Mouse (Mus musculus) stomach, embryonic 15.5 days (tissue): Measurements from ENCODE around the gene Myh11. TPM values are rescaled to one million over a fixed set of nuclear protein-coding genes. Genes with fewer than 3 reads are reported as not detected.
A peak's percentile ranks its signal among the peaks of the same experiment; 100 is the strongest.

ENCODE experiments used
- ATAC-seq: fragments of 200-750 bp; cut with Nextera tagmentation; 2 replicates; pipeline ENCODE4 v1.8.0; 2017; ENCODE audit warnings: low read depth, moderate number of reproducible peaks, moderate TSS enrichment; ENCODE audit not compliant: insufficient read depth, low FRiP score
- H3K27ac ChIP-seq: fragments of 300-500 bp; sonication (generic); 2 replicates; pipeline ENCODE4 v1.5.1; 2015; ENCODE audit warnings: mild to moderate bottlenecking, inconsistent platforms
- H3K27me3 ChIP-seq: fragments of 300-500 bp; sonication (generic); replicated peaks from 2 replicates; pipeline ENCODE4 v1.6.1; 2015; ENCODE audit warnings: inconsistent platforms
- H3K36me3 ChIP-seq: fragments of 300-500 bp; sonication (generic); 2 replicates; pipeline ENCODE4 v1.6.1; 2015; ENCODE audit warnings: inconsistent platforms
- H3K4me1 ChIP-seq: fragments of 300-500 bp; sonication (generic); 2 replicates; pipeline ENCODE4 v1.6.1; 2015; ENCODE audit warnings: inconsistent platforms
- H3K4me2 ChIP-seq: fragments of 300-500 bp; sonication (generic); 2 replicates; pipeline ENCODE4 v1.6.1; 2015; ENCODE audit warnings: mild to moderate bottlenecking, inconsistent platforms
- H3K4me3 ChIP-seq: fragments of 300-500 bp; sonication (generic); replicated peaks from 2 replicates; pipeline ENCODE4 v1.5.1; 2015; ENCODE audit warnings: inconsistent platforms
- H3K9ac ChIP-seq: fragments of 300-500 bp; sonication (generic); 2 replicates; pipeline ENCODE4 v1.6.1; 2015; ENCODE audit warnings: inconsistent platforms
- H3K9me3 ChIP-seq: fragments of 300-500 bp; sonication (generic); 2 replicates; pipeline ENCODE4 v1.6.1; 2016; ENCODE audit warnings: inconsistent platforms
- WGBS: fragments of 180-500 bp; shearing (Covaris S2); methylation state at CpG from one replicate; pipeline ENCODE4 v1.1.7; 2015; 5-methylcytosine and 5-hydroxymethylcytosine counted together
- polyA plus RNA-seq: library from polyadenylated mRNA; unstranded; fragments of >200 nt; fragmentation: Nextera tagmentation; extraction: Ambion mirVana; gene quantifications from 2 replicates; pipeline ENCODE4 v1.2.1, GENCODE M21; 2015

Gene Myh11
- polyA plus RNA-seq, 1 experiment from 2014 or later = 198 TPM

DNA sequence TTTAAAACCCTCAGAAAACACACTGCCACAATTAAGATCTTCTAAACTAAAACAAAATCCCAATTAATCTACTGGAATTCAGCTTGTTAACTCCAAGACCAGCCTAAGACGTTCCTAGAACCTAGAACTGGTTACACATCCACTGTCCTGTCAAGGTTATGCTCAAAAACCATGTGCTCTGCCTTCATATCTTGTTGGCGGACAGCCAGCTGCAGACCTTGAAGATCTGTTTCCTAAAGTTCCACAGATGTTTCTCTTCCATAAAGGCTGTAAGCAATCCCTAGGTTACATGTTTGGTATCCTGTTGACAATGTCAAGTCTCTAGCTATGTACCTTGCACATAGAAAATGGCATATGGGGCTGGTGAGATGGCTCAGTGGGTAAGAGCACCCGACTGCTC is 13.6 kb upstream of the Myh11 start:
- WGBS = 80% methylated on average over 3 of the region's 3 CpGs
- H3K4me1 ChIP-seq = 0 out of 2 replicates have a peak, but pooled peaks cover 3% of the 10 kb centered on the region
- no peak overlapping the region for H3K9ac ChIP-seq
- no peak overlapping the region for H3K27ac ChIP-seq
- ATAC-seq = no peak
- no peaks in the 10 kb centered on the region for H3K27me3 ChIP-seq
- H3K9me3 ChIP-seq = no peaks in the 10 kb centered on the region
- H3K36me3 ChIP-seq = peaks cover 21% of the 10 kb centered on the region
- no peak overlapping the region for H3K4me3 ChIP-seq
- no peak overlapping the region for H3K4me2 ChIP-seq

DNA sequence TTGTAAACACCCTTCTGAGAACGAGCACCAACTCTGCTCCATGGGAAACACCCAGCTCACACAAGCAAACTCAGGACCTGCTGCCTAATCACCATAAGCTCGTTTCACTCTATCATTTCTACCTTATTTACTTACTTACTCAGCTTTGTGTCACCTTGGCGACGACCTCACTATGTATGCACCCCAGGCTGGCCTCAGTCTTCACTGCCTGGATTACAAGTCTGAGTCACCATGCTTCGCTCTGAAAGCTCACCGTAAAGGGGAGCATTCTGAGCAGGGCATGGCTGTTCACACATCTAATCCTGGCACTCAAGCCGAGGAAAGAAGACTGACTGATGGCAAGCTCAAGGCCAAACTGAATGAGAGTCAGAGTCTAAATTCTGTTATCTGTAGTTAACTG is 12.5 kb upstream of the Myh11 start:
- H3K4me3 ChIP-seq = no peak overlapping the region
- H3K27ac ChIP-seq = no peak overlapping the region; the same call in 1 of the 2 replicates
- H3K9ac ChIP-seq = no peak overlapping the region
- peak; percentile 89 for ATAC-seq
- 61% methylated on average over 7 of the region's 7 CpGs for WGBS
- H3K27me3 ChIP-seq = no peaks in the 10 kb centered on the region
- H3K4me1 ChIP-seq = 0 out of 2 replicates have a peak, but pooled peaks cover 2% of the 10 kb centered on the region
- H3K4me2 ChIP-seq = no peak overlapping the region
- H3K36me3 ChIP-seq = peaks cover 26% of the 10 kb centered on the region
- H3K9me3 ChIP-seq = no peaks in the 10 kb centered on the region

DNA sequence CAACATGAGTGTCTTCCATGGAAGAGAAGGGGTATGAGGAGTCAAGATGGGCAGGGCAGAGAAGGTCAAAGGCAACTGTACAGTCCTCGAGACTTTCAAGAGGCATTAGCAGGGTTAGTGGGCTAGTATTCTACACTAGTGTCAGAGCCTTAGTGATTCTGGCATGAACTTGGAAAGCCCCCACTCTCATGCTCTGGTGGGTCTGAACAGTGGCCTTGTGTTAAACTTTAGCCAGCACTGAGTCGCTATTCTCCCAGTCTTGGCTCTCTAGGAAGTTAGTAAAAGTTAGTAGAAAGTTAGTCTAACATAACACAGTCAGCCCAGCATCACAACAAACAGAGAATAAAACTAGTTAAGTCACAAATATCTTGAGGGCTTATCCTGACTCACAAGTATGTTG is 12.0 kb upstream of the Myh11 start:
- H3K9ac ChIP-seq = no peak overlapping the region
- WGBS = 75% methylated on average over 2 of the region's 2 CpGs
- H3K4me1 ChIP-seq = no peaks in the 10 kb centered on the region
- no peak overlapping the region for H3K4me2 ChIP-seq
- H3K27me3 ChIP-seq = no peaks in the 10 kb centered on the region
- no peak overlapping the region; the same call in 1 of the 2 replicates for H3K27ac ChIP-seq
- peaks cover 27% of the 10 kb centered on the region for H3K36me3 ChIP-seq
- H3K4me3 ChIP-seq = no peak overlapping the region
- no peaks in the 10 kb centered on the region for H3K9me3 ChIP-seq
- no peak for ATAC-seq

DNA sequence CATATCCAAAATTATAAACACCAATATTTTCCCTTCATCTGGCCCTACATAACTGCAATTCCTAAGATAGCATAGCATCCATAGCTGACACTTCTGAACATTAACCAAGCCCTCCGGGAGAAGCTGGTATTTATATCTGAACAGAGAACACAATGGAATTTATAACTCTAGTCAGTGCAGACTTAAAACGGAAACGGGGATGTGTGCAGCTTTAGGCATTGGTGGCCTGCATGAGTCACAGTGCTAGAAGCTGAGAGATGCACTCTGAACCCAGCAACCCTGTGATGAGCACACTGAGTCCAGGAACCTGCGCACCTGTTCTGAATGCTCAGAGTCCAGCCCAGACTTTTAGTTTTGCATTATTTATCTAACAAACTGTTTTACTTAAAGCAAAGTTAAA is 7.3 kb upstream of the Myh11 start:
- peaks cover 22% of the 10 kb centered on the region for H3K36me3 ChIP-seq
- no peaks in the 10 kb centered on the region for H3K27me3 ChIP-seq
- no peaks in the 10 kb centered on the region for H3K9me3 ChIP-seq
- no peak overlapping the region for H3K4me2 ChIP-seq
- H3K27ac ChIP-seq = no peak overlapping the region
- no peak for ATAC-seq
- no peak overlapping the region for H3K4me3 ChIP-seq
- peaks cover 3% of the 10 kb centered on the region; the same call in 1 of the 2 replicates for H3K4me1 ChIP-seq
- no peak overlapping the region for H3K9ac ChIP-seq
- 73% methylated on average over 4 of the region's 4 CpGs for WGBS

DNA sequence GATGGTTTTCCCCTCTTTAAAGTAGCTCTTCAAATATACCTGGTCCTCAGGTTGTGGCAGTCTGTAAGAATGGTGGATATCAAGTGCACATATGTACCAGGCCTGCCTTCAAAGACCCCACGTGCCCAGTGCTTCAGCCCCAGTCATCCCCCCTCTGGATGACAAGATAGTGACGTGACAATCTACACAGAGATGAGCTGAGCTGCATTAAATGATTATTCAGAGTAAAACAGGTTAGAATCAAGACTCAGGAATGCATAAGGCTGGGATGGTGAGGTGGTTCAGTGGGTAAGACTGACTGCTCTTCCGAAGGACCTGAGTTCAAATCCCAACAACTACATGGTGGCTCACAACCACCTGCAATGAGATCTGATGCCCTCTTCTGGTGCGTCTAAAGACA is 6.6 kb upstream of the Myh11 start:
- 89% methylated on average over 4 of the region's 4 CpGs for WGBS
- Histone ChIP-seq H3K36me3 (peaks cover 22% of the 10 kb centered on the region), H3K27me3 (no peaks in the 10 kb centered on the region), H3K4me1 (peaks cover 5% of the 10 kb centered on the region; the same call in 1 of the 2 replicates), H3K27ac (peak overlapping the region; percentile 72; the same call in 1 of the 2 replicates), H3K4me2 (no peak overlapping the region), H3K9me3 (no peaks in the 10 kb centered on the region), H3K4me3 (no peak overlapping the region), H3K9ac (no peak overlapping the region)
- ATAC-seq = no peak

DNA sequence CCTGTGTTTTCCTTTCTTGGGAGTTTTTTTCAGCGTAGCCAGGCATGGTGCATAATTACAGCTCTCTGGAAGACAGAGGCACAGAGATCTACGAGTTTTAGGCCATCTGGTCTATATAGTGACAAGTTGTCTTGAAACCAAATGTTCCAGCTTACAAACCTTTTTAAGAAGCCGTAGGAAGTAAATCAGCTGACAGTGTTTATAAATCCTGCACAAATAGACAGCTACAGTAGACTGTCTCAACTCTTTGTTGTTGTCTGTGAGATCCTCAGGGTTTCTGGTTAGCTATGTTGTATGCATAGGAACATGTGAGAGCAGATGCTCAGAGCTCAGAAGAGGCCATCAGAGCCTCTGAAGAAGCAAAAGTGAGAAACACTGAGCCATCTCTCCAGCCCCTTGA is 6.0 kb upstream of the Myh11 start:
- Histone ChIP-seq H3K9me3 (no peaks in the 10 kb centered on the region), H3K4me3 (no peak overlapping the region), H3K4me1 (peaks cover 12% of the 10 kb centered on the region), H3K9ac (no peak overlapping the region), H3K27ac (peak overlapping the region; percentile 72), H3K4me2 (no peak overlapping the region), H3K27me3 (no peaks in the 10 kb centered on the region), H3K36me3 (peaks cover 22% of the 10 kb centered on the region)
- WGBS = 51% methylated on average over 3 of the region's 3 CpGs
- no peak for ATAC-seq

DNA sequence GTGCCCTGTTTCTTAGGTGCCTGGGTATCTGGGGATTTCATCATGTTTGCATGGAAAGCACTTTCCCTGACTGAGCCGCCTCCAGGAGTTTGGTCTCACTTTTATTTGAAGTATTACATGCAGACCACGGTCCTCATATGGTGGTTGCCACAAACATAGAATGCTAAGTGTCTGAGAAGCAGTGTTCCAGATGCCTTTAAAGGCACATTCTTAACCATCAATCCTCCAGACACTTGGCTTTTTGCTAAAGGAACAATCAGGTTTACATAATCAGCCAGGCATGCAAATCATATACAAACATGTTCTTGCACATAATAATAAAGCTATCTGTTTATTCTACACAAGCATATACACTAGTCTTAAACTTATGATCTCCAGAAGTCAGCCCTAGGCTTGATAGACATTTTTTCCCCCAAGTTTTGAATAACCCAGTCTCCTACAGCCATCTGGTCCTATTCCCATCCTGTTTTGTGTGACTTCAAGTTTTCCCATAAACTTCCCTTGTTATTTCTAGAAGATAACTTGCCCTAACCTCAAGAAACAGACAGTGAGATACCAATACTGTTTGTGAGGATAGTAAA is 5.5 kb upstream of the Myh11 start:
- Histone ChIP-seq H3K4me1 (peaks cover 12% of the 10 kb centered on the region), H3K36me3 (peaks cover 22% of the 10 kb centered on the region), H3K4me3 (no peak overlapping the region), H3K27ac (peak overlapping the region; percentile 72), H3K27me3 (no peaks in the 10 kb centered on the region), H3K9ac (no peak overlapping the region), H3K4me2 (no peak overlapping the region), H3K9me3 (no peaks in the 10 kb centered on the region)
- ATAC-seq = no peak
- WGBS = 59% methylated on average over 2 of the region's 2 CpGs

DNA sequence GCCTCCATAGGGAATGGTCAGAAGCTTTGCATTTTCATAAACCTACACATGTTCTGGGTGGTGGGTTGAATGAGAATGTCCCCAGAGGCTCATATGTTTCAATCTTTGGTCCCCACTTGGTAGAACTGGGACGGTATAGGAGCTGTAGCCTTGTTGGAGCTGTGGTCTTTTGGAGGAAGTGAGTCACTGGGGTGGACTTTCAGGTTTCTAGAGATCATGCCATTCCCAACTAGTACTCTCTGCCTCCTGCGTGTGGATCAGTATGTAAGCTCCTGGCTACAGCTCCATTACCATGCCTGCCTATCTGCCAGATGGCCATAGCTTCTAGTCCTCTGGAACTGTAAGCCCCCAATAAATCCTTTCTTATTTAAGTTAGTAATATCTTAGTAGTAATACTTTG is 4.1 kb upstream of the Myh11 start:
- H3K27me3 ChIP-seq = no peaks in the 10 kb centered on the region
- H3K9me3 ChIP-seq = no peaks in the 10 kb centered on the region
- no peak overlapping the region for H3K9ac ChIP-seq
- H3K4me3 ChIP-seq = no peak overlapping the region
- no peak overlapping the region for H3K27ac ChIP-seq
- 75% methylated on average over 2 of the region's 2 CpGs for WGBS
- peaks cover 14% of the 10 kb centered on the region for H3K36me3 ChIP-seq
- H3K4me1 ChIP-seq = peaks cover 12% of the 10 kb centered on the region
- H3K4me2 ChIP-seq = no peak overlapping the region
- no peak for ATAC-seq

DNA sequence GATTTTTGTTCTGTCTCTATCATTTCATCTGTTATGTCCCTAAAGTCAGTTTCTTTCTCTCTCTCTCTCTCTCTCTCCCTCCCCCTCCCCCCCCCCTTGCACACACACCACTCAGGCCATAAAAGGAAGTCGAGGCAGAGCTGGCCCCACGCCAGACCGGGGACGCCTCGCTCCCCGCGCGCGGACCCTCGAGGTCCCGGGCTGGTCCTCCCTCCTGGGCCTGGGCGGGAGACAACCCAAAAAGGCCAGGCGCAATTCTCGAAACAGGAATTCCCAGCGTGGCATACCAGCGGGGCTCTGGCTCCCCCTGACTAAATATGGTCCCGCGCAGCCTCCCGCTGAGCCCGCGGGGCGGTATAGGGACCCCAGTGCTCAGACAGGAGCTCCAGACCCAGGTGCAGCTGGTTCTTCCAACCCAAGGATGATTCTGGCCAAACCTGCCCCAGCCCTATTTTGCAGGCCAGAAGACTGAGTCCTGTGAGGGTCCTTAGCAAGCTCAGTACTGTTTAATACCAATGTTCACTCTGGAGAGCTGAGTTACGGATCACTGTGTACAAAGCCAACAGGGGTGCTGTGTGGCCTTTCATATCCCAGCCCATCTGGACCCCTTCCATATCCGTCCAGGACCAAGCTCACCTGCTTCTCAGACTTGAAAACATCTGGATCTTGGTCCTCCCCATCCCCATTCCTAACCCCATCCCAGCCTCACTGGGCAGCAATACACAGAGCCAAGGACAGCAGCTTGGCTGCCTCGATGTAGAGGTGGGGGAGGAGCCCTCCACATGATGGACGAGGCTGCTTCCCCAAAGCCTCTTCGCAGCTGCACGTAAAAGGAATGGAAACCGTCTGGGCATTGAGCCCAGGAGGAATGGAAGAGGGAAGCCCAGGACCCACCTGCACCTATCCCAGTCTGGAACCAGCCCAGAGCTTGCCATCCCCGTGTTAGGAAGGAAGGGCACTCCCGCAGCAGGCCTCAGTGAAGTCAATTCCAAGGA is 1.3 kb upstream of the Myh11 start:
- H3K4me3 ChIP-seq = peak overlapping the region; percentile 32
- ATAC-seq = peak; percentile 69
- WGBS = 7% methylated on average over 31 of the region's 31 CpGs

DNA sequence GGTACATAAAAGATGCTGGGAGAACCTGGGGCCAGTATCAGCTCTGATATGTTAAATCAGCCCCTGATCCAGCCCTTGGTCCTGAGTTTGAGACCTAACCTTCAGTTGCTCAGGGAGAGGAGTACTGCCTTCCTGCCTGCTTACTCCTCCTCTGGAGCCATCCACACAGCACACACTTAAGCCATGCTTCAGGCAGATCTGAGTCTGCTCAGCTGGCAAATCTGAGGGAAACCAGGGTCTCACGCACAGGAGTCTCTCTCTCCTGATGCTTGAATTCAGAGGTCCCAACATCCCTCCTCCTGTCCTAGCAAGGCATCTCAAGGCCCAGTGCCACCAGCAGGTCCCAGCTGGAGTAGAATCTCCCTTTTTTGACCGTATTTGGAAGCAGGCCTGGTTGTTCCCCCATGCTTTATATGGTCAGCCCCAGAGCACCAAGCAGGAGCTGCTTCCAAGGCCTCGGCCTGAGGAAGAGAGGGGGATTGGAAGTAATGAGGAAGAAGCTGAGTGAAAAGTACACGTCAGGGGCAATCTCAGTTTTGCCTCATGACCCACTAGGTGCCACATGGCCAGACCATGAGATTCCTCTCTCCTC is 18.7 kb downstream of the Myh11 start:
- Histone ChIP-seq H3K9ac (no peak overlapping the region), H3K27ac (peak overlapping the region; percentile 36; the same call in 1 of the 2 replicates), H3K36me3 (no peaks in the 10 kb centered on the region), H3K27me3 (no peaks in the 10 kb centered on the region), H3K4me2 (no peak overlapping the region), H3K4me3 (no peak overlapping the region), H3K9me3 (no peaks in the 10 kb centered on the region), H3K4me1 (no peaks in the 10 kb centered on the region)
- WGBS = 54% methylated on average over 4 of the region's 4 CpGs
- ATAC-seq = peak; percentile 47; the same call in 1 of the 2 replicates

More for the DNA sequence above, 1.3 kb upstream of the Myh11 start:
- Histone ChIP-seq H3K4me2 (peak overlapping the region; percentile 60), H3K27ac (peak overlapping the region; percentile 82), H3K36me3 (no peaks in the 10 kb centered on the region), H3K9ac (no peak overlapping the region), H3K27me3 (no peaks in the 10 kb centered on the region), H3K9me3 (no peaks in the 10 kb centered on the region), H3K4me1 (peaks cover 12% of the 10 kb centered on the region)

DNA sequence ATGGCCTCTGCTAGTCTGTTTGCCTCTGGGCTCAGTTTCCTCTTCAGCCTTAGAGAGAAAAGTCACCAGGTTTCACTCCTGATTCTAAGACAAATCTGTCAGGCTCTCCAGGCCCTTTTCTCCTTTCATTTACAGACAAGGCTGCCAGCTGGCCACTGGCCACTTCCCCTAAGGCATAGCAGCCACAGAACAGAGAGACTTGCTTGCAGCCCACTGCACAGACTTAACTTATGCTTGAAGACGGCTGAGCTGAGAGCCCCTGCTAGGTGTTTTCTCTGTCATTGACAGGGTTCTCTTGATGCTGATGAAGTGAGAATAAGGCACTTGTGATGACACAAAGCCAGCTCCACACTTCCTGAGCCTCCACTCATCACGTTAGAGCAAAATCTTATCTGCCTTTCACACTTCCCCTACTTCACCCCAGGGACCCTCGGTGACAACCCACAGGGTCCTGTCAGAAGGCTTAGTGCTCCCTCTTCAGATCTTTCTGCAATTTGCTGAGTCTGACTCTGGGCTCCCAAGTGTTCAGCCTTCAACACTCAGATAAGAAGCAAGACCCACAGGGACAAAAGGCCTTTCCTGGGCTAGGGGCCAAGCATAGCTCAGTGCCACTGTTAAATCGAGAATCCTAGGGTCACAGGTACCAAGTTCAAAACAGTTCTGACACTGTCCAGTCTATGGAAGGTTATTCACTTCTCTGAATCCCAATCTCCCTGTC is 25.8 kb downstream of the Myh11 start:
- no peaks in the 10 kb centered on the region for H3K27me3 ChIP-seq
- no peaks in the 10 kb centered on the region for H3K36me3 ChIP-seq
- no peak overlapping the region for H3K27ac ChIP-seq
- no peak overlapping the region for H3K4me3 ChIP-seq
- no peak overlapping the region for H3K4me2 ChIP-seq
- H3K9ac ChIP-seq = no peak overlapping the region
- ATAC-seq = no peak
- H3K9me3 ChIP-seq = no peaks in the 10 kb centered on the region
- WGBS = 23% methylated on average over 4 of the region's 4 CpGs
- H3K4me1 ChIP-seq = no peaks in the 10 kb centered on the region
